Mouse (Mus musculus) MEL (cell line): ENCODE data around the gene Slc30a9.

Experiments used
- NELFE ChIP-seq: IDR thresholded peaks from 2 replicates; pipeline ENCODE4 v1.6.1; 2011; ENCODE audit warnings: low read depth, low read length, improper control_type of control experiment
- TCF12 ChIP-seq: IDR thresholded peaks from 2 replicates; pipeline ENCODE4 v1.6.1; 2014; ENCODE audit warnings: low read depth, mild to moderate bottlenecking, inconsistent platforms, low read length, improper control_type of control experiment, moderate library complexity

DNA sequence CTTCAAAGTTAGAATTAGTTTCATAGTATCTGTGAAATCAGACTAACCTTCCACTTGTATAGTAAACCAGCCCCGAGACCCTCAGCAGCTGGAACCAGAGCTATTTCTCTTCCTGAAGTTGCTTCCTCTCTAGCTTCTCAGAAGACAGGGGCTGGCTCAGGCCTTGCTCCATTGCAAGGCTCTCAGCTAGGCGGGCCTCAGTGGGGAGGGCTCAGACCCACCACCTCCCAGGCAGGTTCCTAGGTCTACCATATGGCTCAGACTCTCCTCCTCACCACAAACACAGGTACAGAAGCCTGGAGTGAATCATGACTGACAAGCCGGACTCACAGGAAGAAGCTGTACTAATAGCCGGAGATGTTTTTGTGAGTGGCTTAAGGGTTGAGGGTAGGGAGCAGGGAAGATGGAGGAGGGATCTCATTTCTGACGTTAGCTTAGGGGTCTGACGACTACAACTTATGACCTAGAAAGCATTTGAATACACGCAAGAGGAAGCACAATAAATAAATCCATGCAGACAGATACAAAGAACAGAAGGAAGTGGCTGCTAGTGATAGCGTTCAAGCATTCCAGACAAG lies 70.4 kb downstream of the Slc30a9 start:
- TF ChIP-seq TCF12 (no peak), NELFE (no peak)
